Mouse (Mus musculus) megakaryocyte, embryonic 14.5 days (primary cell): ENCODE measurements around the gene Fam217a.

Experiments used
- FLI1 ChIP-seq: IDR thresholded peaks from 2 replicates; pipeline ENCODE4 v1.6.1; 2012; ENCODE audit warnings: low read length, inconsistent platforms, mixed read lengths
- GATA1 ChIP-seq: IDR thresholded peaks from 3 replicates; pipeline ENCODE4 v1.6.1; 2012; ENCODE audit warnings: mixed read lengths, low read length, inconsistent platforms, borderline replicate concordance

DNA sequence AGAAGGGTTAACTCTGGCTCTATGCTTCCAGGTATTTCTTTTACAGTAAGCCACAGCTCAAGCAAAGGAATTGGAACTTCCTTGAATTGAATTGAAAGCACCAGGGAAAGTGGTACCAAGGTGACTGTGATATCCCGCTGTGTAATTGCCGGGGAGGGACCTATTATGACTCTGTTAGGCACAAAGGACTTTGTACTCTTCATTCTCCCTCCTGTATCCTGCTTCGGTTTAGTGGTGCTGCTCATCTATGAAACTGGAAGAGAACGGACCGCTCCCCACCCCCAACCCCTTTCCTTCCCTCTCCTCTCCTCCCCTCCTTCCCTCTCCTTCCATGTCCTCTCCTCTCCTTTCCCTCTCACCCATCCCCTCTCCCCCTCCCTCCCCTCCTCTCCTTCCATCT is 40.8 kb upstream of the Fam217a start:
- TF ChIP-seq FLI1 (no peak), GATA1 (no peak)
